Mouse (Mus musculus): ENCODE measurements at regions not wholly inside any gene's neighbourhood (a gene's known extent, or its start where the extent isn't known, plus 50 kb on each side); places are given as distances from the start of the nearest gene placed in this dataset.

DNA sequence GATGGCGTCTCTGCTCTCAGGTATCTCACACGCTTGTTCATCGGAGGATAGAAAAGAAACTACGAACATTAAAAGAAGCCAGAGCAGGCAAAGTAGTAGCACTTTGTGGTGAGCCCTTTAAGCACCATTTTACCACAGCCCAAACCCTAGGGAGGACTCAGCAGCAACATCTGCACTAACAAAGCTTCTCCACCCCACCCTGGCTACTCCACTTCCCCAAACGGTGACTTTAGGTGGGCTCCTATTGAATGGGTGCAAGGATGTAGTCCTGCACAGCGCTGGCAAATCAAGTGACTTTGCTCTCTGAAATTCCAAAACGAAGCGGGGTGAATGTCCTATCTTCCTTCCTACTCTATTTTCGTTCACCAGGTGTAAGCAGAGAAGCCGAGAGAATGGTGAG is 337.9 kb upstream of the Noct start:
- TF ChIP-seq POLR2A (IDR thresholded peaks at IDR 0.05; ENCODE audit: insufficient read depth, low read length), result no peak
- no peak for TF ChIP-seq CTCF (IDR thresholded peaks at IDR 0.05; ENCODE audit: low read depth, low read length)
- TF ChIP-seq EP300 (IDR thresholded peaks at IDR 0.05; ENCODE audit: insufficient read depth, low read depth, low read length), result no peak
